Mouse (Mus musculus): ENCODE data around the gene Lpar5.

GRCm38 (mm10) chr6:125107705-125108104 is 40.0 kb downstream of the Lpar5 start:
- TF ChIP-seq POLR2A (IDR thresholded peaks at IDR 0.05; ENCODE audit: low read depth, low read length) (no peak), CTCF (IDR thresholded peaks at IDR 0.05; ENCODE audit: borderline replicate concordance, insufficient read depth, low read length) (no peak)

All from embryonic fibroblast, embryonic 13.5 days (primary cell).